Mouse (Mus musculus) mouse embryonic stem cell (cell line): ENCODE data around the gene Pygo2.

Source experiments
- in situ Hi-C, 2 experiments: fragments of 300-500 bp; cut with MboI; formaldehyde crosslinking; loops; 1 replicate in 1 of 2; 3 replicates in 1 of 2; pipeline ENCODE4 v1.14.3; 2019 to 2020; ENCODE audit warnings: low sequenced_read_pairs in 2 of 2, low pct_unique_long_range_greater_than_20kb in 1 of 2, mixed read lengths in 1 of 2; ENCODE audit not compliant: unreplicated experiment in 1 of 2

Gene Pygo2

DNA sequence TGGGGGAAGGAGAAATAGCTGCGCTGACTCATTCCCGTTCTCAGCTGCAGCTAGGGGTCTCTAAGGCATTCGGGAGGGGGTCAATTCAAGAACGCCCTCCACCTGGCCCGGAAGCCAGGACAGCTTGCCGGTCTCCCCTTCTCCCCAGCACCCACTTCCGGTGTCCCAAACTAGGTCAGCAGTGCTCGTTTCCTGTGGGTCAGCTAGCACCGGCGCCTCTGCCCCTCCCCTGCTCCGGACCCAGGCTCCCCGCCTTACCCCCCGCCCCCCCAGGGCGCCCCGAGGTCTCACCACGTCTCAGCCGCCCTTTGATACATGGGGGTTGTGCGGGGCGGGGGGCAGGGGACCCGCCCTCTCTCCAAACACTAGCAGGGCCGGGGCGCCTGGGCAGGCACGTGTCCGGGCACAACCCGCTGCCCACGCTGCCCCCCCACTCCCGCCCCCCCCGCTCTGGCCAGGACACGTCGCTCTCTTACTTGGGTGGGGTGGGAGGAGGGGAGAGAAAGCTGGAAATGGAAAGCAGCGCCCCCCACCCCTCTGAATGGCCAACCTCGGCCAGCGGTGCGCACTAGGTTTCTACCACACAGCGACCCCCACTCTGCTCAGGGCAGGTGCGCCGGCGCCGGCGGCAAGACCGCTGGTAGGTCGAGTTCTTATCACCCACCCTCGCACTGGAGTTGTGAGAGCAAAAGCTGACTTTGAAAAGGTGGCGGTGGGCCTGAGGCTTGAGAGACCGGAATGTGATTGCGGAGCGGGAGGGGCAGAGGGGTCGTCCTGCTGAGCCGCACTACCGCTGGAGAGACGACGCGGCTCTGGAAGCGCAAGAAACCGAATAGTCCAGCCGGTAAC is 38.1 kb upstream of the Pygo2 start:
- in situ Hi-C loops = no loop called here

DNA sequence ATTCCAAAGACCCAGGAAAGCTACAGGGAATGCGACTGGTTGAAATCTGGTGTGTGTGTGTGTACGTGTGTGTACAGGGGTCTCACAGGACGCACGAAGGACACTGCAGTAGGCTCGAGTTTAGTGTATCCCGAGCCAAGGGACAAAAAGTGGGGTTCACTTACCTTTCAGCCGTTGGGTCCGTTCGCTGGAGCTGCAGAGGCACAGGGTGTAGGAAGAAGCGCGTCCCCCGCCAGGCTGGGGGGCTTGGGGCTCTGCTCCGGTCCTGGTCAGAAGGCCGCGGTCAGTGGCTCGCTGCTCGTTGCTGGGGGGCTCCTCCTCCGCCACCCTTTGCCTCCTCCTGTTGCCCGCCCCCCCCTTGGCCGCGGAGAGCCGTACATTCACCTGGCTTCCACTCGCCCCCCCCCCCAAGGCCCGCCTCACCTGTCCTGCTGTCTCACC is 37.1 kb upstream of the Pygo2 start:
- in situ Hi-C loops = no loop called here

DNA sequence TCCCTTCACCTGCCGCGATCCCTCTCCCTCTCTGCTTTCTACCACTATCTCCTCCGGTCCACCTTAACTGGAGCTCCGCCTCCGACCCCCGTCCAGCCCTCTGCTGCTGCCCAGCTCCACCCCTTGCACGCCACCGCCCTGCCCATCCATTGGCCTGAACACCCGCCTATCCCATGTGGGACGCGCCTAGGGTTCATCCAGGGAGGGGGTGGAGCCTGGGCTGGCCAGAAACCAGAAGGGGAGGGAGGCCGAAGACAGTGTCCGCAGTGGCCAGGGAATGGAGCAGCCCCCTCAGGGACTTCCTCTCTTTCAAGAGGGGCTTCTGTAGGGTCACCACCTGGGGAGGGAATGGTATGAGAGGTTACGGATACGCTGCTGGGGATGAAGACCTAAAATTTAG is 36.4 kb upstream of the Pygo2 start:
- in situ Hi-C loops = no loop called here

DNA sequence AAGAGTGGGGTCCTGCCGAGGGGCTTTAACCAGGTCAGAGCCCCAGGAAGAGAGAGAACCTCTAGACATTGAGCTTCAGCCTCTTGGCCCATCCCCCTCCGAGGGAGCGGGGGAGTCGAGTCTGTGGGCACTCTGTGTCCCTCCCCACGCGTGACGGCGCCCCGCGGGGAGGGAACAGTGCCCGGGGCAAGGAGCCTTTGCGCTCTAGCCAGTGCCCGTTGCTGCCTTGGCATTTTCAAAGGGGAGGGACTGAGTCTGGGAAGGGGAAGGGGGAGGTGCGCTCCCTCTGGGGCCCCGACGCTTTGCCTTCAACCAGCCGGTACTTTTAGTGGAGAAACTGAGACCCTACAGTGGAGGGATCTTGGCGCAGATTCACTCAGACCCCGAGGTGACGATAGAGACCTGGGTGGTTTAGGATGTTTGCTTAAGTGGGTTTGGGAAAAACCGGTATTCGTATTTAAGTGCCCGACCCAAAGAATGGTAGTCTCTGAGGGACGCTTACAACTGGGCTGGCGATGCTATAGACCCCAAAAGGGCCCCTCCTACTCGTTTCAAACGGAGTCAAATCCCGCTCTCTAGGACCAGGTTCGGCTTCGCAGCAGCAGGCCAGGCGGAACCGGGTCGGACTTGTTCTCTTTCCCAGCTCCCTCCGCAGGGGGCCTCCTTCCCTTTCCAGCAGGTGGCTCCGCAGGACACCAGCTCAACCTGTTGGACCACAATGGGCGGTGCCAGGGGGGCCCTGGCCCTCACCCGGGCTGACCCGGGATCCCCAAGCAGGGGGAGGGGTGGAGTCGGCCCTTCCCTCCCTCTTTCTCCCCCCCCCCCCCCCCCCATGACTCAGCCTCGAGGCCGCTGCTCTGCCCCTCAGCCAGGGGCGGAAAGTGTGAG is 35.8 kb upstream of the Pygo2 start, which contains the start of gene Zbtb7b:
Zbtb7b (minus strand) TSS at position 771 of the 888 bp plus-strand sequence.
- in situ Hi-C loops = no loop called here

DNA sequence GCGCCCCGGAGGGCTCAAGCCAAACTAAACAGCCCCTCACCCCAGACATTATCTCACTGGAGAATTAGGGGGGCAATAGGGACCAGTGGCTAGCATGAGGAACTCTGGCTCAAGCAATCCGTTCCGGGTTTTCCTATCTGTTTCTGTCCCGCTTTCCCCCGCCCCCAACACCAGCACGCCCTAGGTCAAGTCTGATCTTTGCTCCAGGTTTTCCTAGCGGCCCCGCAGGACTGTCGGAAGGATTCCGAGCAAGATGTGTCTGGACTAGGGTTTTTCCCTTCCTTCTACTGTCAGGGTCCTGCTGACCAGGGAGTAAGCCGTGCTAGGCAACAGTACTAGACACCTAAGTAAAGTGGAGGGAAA is 35.1 kb upstream of the Pygo2 start:
- in situ Hi-C loops = no loop called here

DNA sequence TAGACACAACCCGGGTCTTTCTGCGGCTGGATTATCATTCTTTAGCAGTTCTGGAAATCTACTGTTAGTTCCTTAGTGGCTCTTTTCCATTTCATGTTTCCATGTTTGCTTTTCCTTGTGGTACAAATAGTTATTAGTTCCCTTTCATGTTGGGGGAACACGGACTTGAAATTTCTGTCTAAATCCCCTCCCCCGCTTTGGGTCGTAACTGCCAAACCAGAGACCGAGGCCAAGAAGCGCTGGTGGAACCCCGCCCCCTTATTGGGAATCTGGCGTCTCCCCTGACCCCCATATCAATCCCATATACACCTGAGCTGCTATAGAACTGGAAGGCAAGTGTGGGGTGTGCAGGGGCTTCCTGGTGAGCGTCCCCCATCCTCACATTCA is 34.6 kb upstream of the Pygo2 start:
- in situ Hi-C loops = no loop called here

DNA sequence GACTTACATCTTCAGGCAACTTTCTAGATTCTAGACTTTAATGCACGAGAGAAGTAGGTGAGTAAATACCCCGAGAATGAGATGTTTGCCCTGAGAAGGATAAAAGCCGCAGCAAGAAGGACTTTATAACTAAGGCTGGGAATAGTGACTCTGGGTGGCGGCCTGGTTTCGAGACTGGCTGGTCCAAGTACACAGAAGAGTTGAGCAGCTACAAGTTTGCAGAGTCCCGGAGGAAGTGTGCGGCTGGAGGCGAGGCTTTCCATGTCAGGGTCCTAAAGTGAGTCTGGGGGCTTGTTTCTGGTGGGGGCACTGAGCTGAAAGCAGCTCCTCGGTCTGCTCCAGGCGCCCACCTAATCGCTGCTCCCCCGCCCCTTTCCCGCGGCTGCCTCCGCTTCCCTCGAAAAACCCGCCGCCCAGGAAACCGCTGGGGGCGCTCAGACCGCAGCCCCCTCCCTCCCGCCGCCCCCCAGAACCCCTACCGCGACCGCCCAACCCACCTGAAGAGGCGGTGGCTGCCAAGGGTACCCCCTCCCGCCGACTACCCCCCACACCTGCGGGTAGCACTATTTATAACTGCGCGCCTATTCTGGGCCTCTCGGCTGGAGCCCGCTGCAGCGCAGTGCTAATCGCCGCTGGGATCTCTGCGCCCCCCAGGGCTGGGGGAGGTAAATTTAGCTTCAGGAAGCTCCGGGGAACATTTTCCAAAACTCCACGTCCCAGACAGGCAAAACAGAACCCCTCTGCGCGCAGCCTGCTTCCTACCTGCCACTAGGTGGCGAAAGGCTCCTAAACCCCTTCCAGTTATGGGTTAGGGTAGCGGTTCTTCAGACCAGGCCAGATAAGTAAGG is 34.0 kb upstream of the Pygo2 start:
- in situ Hi-C loops = no loop called here

DNA sequence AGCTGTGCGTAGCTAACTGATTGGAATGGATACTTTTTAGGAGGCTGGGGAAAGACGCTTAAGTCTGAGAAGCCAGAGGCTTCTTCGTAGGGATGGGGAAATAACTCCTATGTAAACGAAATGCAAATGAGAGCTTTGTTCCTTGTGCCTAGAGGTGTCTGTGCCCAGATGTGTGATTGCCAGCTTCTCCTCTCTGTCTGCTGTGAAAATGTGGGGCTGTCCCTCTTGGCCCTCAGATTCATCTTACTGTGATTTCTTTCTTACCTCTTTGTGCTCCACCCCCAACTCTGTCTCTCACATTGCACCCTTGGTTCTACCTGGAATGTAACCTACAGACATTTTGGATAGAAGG is 33.4 kb upstream of the Pygo2 start:
- in situ Hi-C loops = no loop called here

DNA sequence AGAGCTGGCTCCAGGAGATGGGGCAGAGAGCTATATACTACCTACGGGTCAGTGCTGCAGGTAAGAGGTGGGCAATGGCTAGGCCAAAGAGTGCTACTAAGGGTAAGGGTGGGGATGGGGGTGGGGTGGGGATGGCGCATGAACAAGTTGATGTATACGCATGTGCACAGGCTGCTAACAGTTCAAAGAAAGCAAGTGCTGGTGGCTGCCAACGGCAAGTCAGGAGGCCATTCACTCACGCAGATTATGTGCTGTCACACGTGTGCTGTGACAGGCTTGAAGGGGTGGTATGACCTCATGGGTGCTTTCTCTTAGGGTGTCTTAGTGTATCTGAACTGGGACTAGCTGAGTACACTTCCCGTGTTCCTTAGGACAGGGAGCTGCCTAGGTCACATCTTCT is 28.7 kb upstream of the Pygo2 start:
- in situ Hi-C loops = no loop called here

DNA sequence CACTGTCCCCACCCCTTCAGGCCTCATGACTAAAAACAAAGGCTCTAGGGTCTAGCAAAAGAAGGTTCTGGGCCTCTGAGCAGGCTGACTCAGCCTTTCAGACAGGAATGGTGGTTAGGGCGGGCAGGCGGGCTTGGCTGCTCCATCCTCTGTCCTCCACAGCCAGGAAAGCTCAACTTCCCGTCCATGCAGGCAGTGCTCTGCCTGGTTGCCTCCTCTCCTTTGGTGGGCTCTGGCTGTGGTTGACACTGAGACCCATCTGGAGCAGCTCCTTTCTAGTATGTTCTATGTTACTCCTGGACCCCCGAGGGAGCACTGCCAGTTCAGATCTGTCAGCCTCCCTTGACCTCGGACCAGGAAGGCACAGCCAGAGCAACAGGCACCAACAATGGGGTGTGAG is 27.3 kb upstream of the Pygo2 start, which contains the start of gene Lenep:
Lenep (minus strand) TSS at position 101 of the 400 bp plus-strand sequence.
- in situ Hi-C loops = no loop called here

DNA sequence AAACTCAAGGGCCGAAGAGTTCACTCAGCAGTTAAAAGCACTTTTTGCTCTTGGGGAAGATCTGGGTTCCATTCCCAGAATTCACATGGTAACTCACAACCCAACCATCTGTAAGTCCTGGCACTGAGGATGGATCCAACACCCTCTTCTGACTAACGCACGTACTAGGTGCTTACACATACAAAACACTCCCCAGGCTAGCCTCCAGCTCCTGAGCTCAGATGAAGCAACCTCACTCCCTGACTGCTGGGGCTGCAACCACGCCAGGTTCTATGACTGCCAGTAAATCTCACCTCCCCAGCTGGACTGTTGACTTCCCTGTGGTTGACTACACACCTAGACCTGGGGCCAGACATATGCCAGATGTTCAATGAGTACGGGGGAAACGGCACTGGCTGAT is 23.1 kb upstream of the Pygo2 start:
- in situ Hi-C loops = no loop called here

DNA sequence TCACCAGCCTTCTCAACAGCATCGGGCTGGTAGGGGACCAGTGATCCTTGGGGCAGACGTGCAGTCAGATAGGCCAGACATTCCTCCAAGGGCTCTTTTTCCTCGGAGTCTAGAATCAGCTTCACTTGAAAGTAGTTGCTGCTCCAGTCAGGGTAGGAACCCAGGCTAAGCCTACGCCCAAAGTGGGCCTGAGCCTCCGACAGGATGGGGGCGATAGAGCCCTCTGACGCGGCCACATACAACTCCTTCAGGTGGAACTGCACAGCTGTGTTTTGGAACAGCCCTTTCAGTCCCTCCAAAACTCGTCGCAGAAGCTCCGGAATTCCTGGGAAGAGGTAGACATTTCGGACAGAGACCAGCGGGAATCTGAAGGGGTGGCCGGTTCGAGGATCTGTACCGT is 21.6 kb upstream of the Pygo2 start:
- in situ Hi-C loops = no loop called here

DNA sequence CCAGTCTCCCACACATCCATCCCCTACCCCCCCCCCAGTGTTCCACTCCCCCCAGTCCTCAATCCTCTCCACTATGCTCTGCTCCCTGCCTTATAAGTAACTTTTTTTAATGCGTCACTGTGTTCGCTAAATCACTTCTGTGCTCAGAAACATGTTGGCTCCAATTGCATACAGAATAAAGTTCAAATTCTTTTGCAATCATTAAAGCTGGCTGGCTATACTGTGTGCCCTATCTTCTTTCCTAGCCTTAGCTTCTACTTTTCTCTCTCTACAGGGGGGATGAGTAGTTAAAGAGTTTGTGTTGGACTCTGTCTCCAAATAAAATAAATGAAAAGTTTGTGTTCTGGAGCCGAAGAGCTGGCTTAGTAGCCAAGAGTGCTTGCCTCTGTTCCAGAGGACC is 20.3 kb upstream of the Pygo2 start:
- in situ Hi-C loops = no loop called here

DNA sequence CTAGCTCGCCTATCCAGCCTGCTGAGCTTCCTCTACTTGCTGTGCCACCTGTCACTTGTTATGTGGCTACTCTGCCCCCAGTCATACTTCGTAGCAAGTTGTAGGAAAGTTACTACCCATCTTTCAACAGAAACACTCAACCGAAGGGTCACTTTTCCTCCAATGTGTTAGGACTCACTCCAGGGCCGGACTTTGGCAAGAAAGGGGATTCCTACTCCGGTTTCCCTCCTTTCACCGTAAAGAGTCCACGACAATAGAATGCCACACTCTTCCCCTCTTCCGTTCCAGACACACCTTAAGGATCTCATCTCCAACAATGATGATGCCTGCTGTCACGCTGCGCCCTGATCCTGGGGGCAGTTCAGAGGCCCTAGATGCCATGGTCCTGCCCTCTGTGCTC is 19.1 kb upstream of the Pygo2 start:
- in situ Hi-C loops = no loop called here

DNA sequence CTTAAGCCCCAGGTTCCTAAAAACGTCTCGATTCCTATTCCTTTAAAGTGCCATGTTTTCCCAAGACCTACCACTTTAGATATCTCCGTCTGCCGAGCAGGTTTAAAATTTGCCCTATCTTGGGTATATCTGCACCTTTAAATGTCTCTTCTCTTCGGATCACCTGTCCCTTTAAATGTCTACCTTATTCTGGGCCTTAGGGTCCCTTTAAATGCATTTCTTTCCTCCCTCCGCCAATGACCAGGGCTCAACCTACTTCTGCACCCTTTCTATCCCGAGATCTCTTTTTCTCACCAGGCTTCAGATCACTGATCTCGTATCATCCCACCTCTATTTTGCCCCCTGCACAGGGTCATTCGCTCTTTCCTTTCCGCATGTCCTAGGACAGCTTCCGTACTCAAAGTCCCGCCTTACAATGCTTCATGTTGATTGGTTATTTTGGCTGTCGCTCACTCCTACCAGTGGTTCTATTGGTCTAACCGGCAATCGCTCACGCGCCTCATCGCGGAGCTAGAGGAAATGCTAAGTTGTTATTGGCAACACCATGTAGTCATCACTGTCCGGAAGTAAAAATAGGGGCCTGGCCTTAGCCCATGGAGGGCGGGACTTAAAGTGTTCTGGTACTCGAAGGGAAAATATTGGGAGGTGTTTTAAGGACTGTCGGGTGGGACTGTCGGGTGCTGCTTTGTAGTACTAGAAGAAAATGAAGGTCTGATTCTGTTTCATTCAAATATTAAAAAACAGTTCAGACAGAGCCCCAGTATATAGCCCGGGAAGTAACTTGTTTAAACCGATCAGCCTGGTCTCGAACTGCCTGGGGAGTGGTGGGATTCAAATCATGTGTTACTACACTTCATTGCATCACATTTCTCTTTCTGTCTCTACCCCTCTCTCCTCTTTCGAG is 18.3 kb upstream of the Pygo2 start, which contains the start of gene Flad1:
Flad1 (minus strand) TSS at position 381 of the 904 bp plus-strand sequence.
- in situ Hi-C loops = no loop called here

DNA sequence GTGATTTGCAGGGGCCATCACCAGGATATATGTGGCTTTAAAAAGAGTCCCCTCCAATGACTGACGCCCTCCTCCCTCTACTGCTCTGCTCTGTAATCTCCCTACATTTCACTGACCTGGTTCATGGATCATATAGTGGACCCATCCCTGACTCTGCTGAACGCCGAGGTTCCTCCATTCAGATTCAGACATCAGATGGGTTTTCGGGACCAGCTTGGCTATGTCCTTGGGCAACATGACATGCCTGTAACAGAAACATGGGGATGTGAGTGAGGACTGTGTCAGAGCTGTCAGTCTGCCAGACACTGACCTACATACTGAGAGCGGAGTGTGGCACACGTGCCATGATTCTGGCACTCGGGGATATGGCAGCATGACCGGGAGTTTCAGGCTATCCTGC is 13.9 kb upstream of the Pygo2 start:
- in situ Hi-C loops = no loop called here

DNA sequence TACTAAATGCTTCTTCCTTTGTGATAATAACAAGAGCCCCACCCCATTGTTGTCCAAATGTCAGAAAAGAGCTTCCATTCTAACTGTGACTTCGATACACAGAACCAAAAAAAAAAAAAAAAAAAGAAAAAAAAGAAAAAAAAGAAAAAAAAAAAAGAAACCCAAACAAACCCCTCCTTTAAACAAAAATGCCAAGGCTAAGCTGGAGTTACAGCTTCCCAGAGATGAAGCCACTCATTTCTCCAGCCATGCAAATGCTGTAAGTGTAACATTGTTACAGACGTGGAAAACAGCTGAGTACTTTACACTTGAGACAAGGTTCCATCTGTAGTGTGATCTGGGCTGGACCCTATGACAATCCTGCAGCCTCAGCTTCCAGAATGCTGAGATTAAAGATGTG is 12.9 kb upstream of the Pygo2 start:
- in situ Hi-C loops = no loop called here

DNA sequence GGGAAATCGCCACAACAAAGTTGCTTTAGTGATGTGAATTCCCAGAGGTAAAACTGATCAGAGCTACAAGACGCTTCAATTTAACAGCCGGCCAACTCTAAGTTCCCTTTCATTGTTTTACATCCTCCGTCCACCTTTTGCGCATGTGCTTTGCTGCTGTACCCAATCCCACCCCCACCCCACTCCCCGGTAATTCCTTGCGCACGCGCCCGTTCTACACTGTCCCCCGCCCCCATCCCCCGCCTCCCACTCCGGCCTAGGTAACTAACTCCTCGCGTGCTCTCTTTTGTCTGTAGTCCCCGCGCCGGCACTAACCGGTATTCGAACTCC is 12.2 kb upstream of the Pygo2 start:
- in situ Hi-C loops = no loop called here
